Comparison of ENCODE assay signal across 39 mouse cellular contexts in the genomic region with DNA sequence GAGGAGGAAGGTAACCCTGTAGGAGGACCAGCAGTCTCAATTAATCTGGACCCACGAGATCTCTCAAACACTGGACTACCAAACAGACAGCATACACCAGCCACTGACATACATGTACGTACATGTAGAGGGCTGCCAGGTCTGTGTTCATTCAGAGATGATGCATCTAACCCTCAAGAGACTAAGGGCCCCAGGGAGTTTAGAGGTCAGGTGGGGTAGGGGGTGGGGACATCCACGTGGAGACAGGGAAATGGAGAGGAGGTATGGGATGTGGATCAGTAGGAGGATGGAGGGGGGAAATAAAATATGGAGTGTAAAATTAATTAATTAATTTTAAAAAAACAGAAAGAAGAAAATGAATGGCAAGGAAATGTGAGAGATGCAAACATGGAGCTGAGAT. TPM values are rescaled to one million over a fixed set of nuclear protein-coding genes. Genes with fewer than 3 reads are reported as not detected.
"Had no signal": no experiment of that assay in that cellular context is flagged by ENCODE, and none has a peak within 500 bp of the region (broad histone marks: within the 10 kb centered on the region; RNA-seq: fewer than 3 reads in every experiment).

No protein-coding gene starts in this region.

- H3K9me3 ChIP-seq: limb, embryonic 10.5 days; limb, embryonic 12.5 days; limb, embryonic 13.5 days; limb, embryonic 15.5 days; liver, embryonic 12.5 days; liver, embryonic 13.5 days; liver, embryonic 15.5 days; lung, embryonic 15.5 days; midbrain, embryonic 10.5 days; midbrain, embryonic 12.5 days; midbrain, embryonic 13.5 days; midbrain, embryonic 15.5 days had no signal

- H3K27me3 ChIP-seq: limb, embryonic 12.5 days; limb, embryonic 13.5 days; limb, embryonic 15.5 days; liver, embryonic 13.5 days; liver, embryonic 15.5 days; lung, embryonic 15.5 days; midbrain, embryonic 12.5 days; midbrain, embryonic 13.5 days; midbrain, embryonic 15.5 days had no signal

- ATAC-seq: liver, embryonic 12.5 days; liver, postnatal 0 days; lung, postnatal 0 days; midbrain, embryonic 13.5 days; midbrain, embryonic 15.5 days; midbrain, embryonic 16.5 days had no signal

- H3K4me1 ChIP-seq: limb, embryonic 10.5 days; limb, embryonic 12.5 days; limb, embryonic 13.5 days; midbrain, embryonic 10.5 days; midbrain, embryonic 12.5 days; midbrain, embryonic 13.5 days; midbrain, embryonic 15.5 days had no signal

- H3K27ac ChIP-seq: left cerebral cortex, adult 2 months; limb, embryonic 10.5 days; limb, embryonic 12.5 days; limb, embryonic 13.5 days; limb, embryonic 15.5 days; liver, embryonic 12.5 days; liver, embryonic 13.5 days; liver, embryonic 14.5 days; liver, embryonic 15.5 days; lung, embryonic 15.5 days; midbrain, embryonic 10.5 days; midbrain, embryonic 12.5 days; midbrain, embryonic 13.5 days; midbrain, embryonic 15.5 days had no signal

- H3K4me3 ChIP-seq: left cerebral cortex, adult 2 months; limb, embryonic 10.5 days; limb, embryonic 12.5 days; limb, embryonic 13.5 days; limb, embryonic 15.5 days; liver, embryonic 12.5 days; liver, embryonic 13.5 days; liver, embryonic 15.5 days; lung, embryonic 15.5 days; megakaryocyte, embryonic 14.5 days; midbrain, embryonic 10.5 days; midbrain, embryonic 12.5 days; midbrain, embryonic 13.5 days; midbrain, embryonic 15.5 days; myocyte had no signal

- H3K4me2 ChIP-seq: limb, embryonic 12.5 days; limb, embryonic 13.5 days; limb, embryonic 15.5 days; liver, embryonic 11.5 days; liver, embryonic 12.5 days; liver, embryonic 13.5 days; liver, embryonic 15.5 days; lung, embryonic 14.5 days; lung, embryonic 15.5 days; midbrain, embryonic 11.5 days; midbrain, embryonic 12.5 days; midbrain, embryonic 13.5 days; midbrain, embryonic 15.5 days had no signal

- DNase-seq: left cerebral cortex, postnatal 4 days; liver; liver, embryonic 13.5 days; liver, postnatal 0 days; lung, adult 18-20 months; lung, adult 2 months; lung, embryonic 14.5 days; lung, postnatal 10 days; lung, postnatal 14 days; lung, postnatal 36 days; lung, postnatal 4 days; midbrain, embryonic 14.5 days had no signal

- H3K9ac ChIP-seq: limb, embryonic 12.5 days; limb, embryonic 13.5 days; limb, embryonic 15.5 days; liver, embryonic 12.5 days; liver, embryonic 13.5 days; liver, embryonic 14.5 days; liver, embryonic 15.5 days; liver, postnatal 0 days; lung, embryonic 14.5 days; lung, embryonic 15.5 days; midbrain, embryonic 12.5 days; midbrain, embryonic 13.5 days; midbrain, embryonic 15.5 days had no signal

- H3K36me3 ChIP-seq: limb, embryonic 10.5 days; liver, embryonic 12.5 days; liver, embryonic 13.5 days; liver, embryonic 15.5 days; lung, embryonic 15.5 days; midbrain, embryonic 15.5 days had no signal

RNA-seq across cellular contexts. Expression of a gene that starts 31.9 kb away (rescaled TPM):
- total RNA-seq: left cerebral cortex, postnatal 4 days had no signal

RNA-seq across cellular contexts. Expression of a gene that starts 57.7 kb away (rescaled TPM):
- total RNA-seq: left cerebral cortex, adult 18-20 months; left cerebral cortex, adult 2 months; left cerebral cortex, adult 8-10 months; left cerebral cortex, postnatal 25 days; left cerebral cortex, postnatal 36 days; megakaryocyte progenitor cell, adult 5-6 weeks; megakaryocyte, adult 5-6 weeks; monocyte, adult 5-6 weeks had no signal
- polyA plus RNA-seq: macrophage had no signal
